Mouse (Mus musculus): ENCODE data around the gene Supt16. TPM values are rescaled to one million over a fixed set of nuclear protein-coding genes. Genes with fewer than 3 reads are reported as not detected.

The Supt16 gene
- polyA plus RNA-seq, 3 experiments from 2014 or later = 44.2 to 48.2 (median 46.3) TPM

GRCm38 (mm10) chr14:52144165-52144564 lies 53.1 kb downstream of the Supt16 start:
- no peak for ATAC-seq

- peak; percentile 49 for ATAC-seq
These were observed 55.6 kb downstream of the Supt16 start for GRCm38 (mm10) chr14:52141445-52142127.

- peak; percentile 95 for ATAC-seq
These were observed 56.4 kb downstream of the Supt16 start for GRCm38 (mm10) chr14:52140577-52141444.

GRCm38 (mm10) chr14:52133584-52133983 lies 63.6 kb downstream of the Supt16 start:
- ATAC-seq = no peak

GRCm38 (mm10) chr14:52124636-52125035 lies 72.6 kb downstream of the Supt16 start:
- ATAC-seq = no peak

- peak; percentile 63 for ATAC-seq
These were observed 73.3 kb downstream of the Supt16 start for GRCm38 (mm10) chr14:52123918-52124317.

- ATAC-seq = no peak
These were observed 77.0 kb downstream of the Supt16 start for GRCm38 (mm10) chr14:52120169-52120568.

- peak; percentile 51 for ATAC-seq
These were observed 78.2 kb downstream of the Supt16 start for GRCm38 (mm10) chr14:52118823-52119608.

GRCm38 (mm10) chr14:52118456-52118822 lies 78.8 kb downstream of the Supt16 start:
- no peak for ATAC-seq

GRCm38 (mm10) chr14:52117241-52117640 lies 80.0 kb downstream of the Supt16 start:
- no peak for ATAC-seq

- no peak for ATAC-seq
These were observed 83.1 kb downstream of the Supt16 start for GRCm38 (mm10) chr14:52114101-52114500.

Other genes starting within 250 kb of the Supt16 start
- gene Arhgef40, start 212.7 kb downstream of the Supt16 start, polyA plus RNA-seq (2017; shearing (Covaris generic)) = 1 to 10 TPM in 1 of 3 experiments, under 1 TPM in 2; 0.41 to 1.3 (median 0.90) TPM
- under 1 TPM in 1 of 3 experiments, not detected in 2; 0.87 TPM for gene Tmem253, start 181.8 kb downstream of the Supt16 start, polyA plus RNA-seq (2017; shearing (Covaris generic))
- gene Zfp219, start 176.7 kb downstream of the Supt16 start, polyA plus RNA-seq (2017; shearing (Covaris generic)) = 1 to 10 TPM; 1.4 to 1.9 (median 1.6) TPM
- gene Olfr221, start 155.0 kb downstream of the Supt16 start, polyA plus RNA-seq (2017; shearing (Covaris generic)) = not detected
- gene Hnrnpc, start 93.4 kb downstream of the Supt16 start, polyA plus RNA-seq (2017; shearing (Covaris generic)) = 100 to 1,000 TPM; 399 to 498 (median 471) TPM
- 100 to 1,000 TPM in 1 of 3 experiments, 10 to 100 TPM in 2; 79.7 to 117 (median 94.9) TPM for gene Rpgrip1, start 86.7 kb downstream of the Supt16 start, polyA plus RNA-seq (2017; shearing (Covaris generic))
- 10 to 100 TPM; 61.5 to 84.9 (median 76.6) TPM for gene Chd8, start 60.4 kb upstream of the Supt16 start, polyA plus RNA-seq (2017; shearing (Covaris generic))
- gene Tox4, start 81.7 kb upstream of the Supt16 start, polyA plus RNA-seq (2017; shearing (Covaris generic)) = 10 to 100 TPM; 72.4 to 95.3 (median 75.9) TPM
- 10 to 100 TPM; 17.2 to 25.9 (median 23.6) TPM for gene Rab2b, start 82.1 kb upstream of the Supt16 start, polyA plus RNA-seq (2017; shearing (Covaris generic))
- gene Mettl3, start 107.7 kb upstream of the Supt16 start, polyA plus RNA-seq (2017; shearing (Covaris generic)) = 10 to 100 TPM; 37.5 to 63.7 (median 40.4) TPM
- 1 to 10 TPM; 1.5 to 4.4 (median 3.9) TPM for gene Sall2, start 131.3 kb upstream of the Supt16 start, polyA plus RNA-seq (2017; shearing (Covaris generic))
- not detected for gene Olfr1513, start 159.0 kb upstream of the Supt16 start, polyA plus RNA-seq (2017; shearing (Covaris generic))
- not detected for gene Olfr1512, start 181.8 kb upstream of the Supt16 start, polyA plus RNA-seq (2017; shearing (Covaris generic))
- not detected for gene Olfr1511, start 200.0 kb upstream of the Supt16 start, polyA plus RNA-seq (2017; shearing (Covaris generic))
- gene Olfr1510, start 217.0 kb upstream of the Supt16 start, polyA plus RNA-seq (2017; shearing (Covaris generic)) = under 1 TPM in 1 of 3 experiments, not detected in 2; 0.17 TPM
- gene Olfr1509, start 245.6 kb upstream of the Supt16 start, polyA plus RNA-seq (2017; shearing (Covaris generic)) = not detected